Mouse (Mus musculus) adrenal gland, postnatal 36 days (tissue): ENCODE measurements around the gene S100a3. TPM values are rescaled to one million over a fixed set of nuclear protein-coding genes. Genes with fewer than 3 reads are reported as not detected.

Source experiments
- DNase-seq, 2 experiments: peaks; one replicate each; pipeline ENCODE4 v3.0.0; 2021; ENCODE audit warnings: mixed read lengths in 1 of 2
- total RNA-seq, 2 experiments: library from RNA; stranded (reverse); gene quantifications; 2 replicates each; pipeline ENCODE4 v1.2.3; 2021

S100a3 gene
- total RNA-seq, 2 experiments from 2014 or later = 0.46 TPM; not detected in 1

GRCm38 (mm10) chr3:90627366-90627765, 67.0 kb downstream of the S100a3 start:
- no peak for DNase-seq

- no peak for DNase-seq
Observed at GRCm38 (mm10) chr3:90627807-90628206, 67.4 kb downstream of the S100a3 start.

- no peak for DNase-seq
Observed at GRCm38 (mm10) chr3:90629298-90629697, 68.9 kb downstream of the S100a3 start.

- DNase-seq = no peak
Observed at GRCm38 (mm10) chr3:90631984-90632383, 71.6 kb downstream of the S100a3 start.

- DNase-seq = no peak
Observed at GRCm38 (mm10) chr3:90638511-90639275, 78.3 kb downstream of the S100a3 start.

GRCm38 (mm10) chr3:90639511-90640154, 79.3 kb downstream of the S100a3 start:
- DNase-seq = peak in 1 of 2 experiments; percentile 22

- DNase-seq = no peak
Observed at GRCm38 (mm10) chr3:90640981-90641380, 80.6 kb downstream of the S100a3 start.

- peak; percentile 65 to 73 for DNase-seq
Observed at GRCm38 (mm10) chr3:90644220-90644619, 83.8 kb downstream of the S100a3 start.

GRCm38 (mm10) chr3:90647291-90647690, 86.9 kb downstream of the S100a3 start:
- DNase-seq = no peak

GRCm38 (mm10) chr3:90648981-90649380, 88.6 kb downstream of the S100a3 start:
- no peak for DNase-seq

GRCm38 (mm10) chr3:90649832-90650231, 89.5 kb downstream of the S100a3 start:
- DNase-seq = no peak

Other genes starting within 250 kb of the S100a3 start
- 100 to 1,000 TPM; 132 to 156 TPM for gene Slc27a3, start 170.6 kb upstream of the S100a3 start, total RNA-seq
- 10 to 100 TPM; 79.4 to 89.6 TPM for gene Ints3, start 127.0 kb upstream of the S100a3 start, total RNA-seq
- 100 to 1,000 TPM; 203 to 287 TPM for gene Npr1, start 94.7 kb upstream of the S100a3 start, total RNA-seq
- 10 to 100 TPM; 56.9 to 63.7 TPM for gene Ilf2, start 84.5 kb upstream of the S100a3 start, total RNA-seq
- 10 to 100 TPM; 53.3 to 79.3 TPM for gene Snapin, start 69.5 kb upstream of the S100a3 start, total RNA-seq
- 100 to 1,000 TPM; 115 to 125 TPM for gene Chtop, start 51.1 kb upstream of the S100a3 start, total RNA-seq
- 100 to 1,000 TPM; 142 to 154 TPM for gene S100a1, start 46.2 kb upstream of the S100a3 start, total RNA-seq
- 10 to 100 TPM; 33.4 to 38.2 TPM for gene S100a13, start 46.1 kb upstream of the S100a3 start, total RNA-seq
- under 1 TPM in 1 of 2 experiments, not detected in 1; 0.53 TPM for gene S100a14, start 33.7 kb upstream of the S100a3 start, total RNA-seq
- gene S100a16, start 23.3 kb upstream of the S100a3 start, total RNA-seq = 10 to 100 TPM; 53.5 to 61.2 TPM
- not detected for gene S100a2, start 29.7 kb downstream of the S100a3 start, total RNA-seq
- not detected for gene Gm42674, start 41.3 kb downstream of the S100a3 start, total RNA-seq
- gene S100a4, start 43.2 kb downstream of the S100a3 start, total RNA-seq = 10 to 100 TPM in 1 of 2 experiments, 1 to 10 TPM in 1; 9.0 to 11.5 TPM
- gene S100a5, start 47.9 kb downstream of the S100a3 start, total RNA-seq = not detected
- gene S100a6, start 52.3 kb downstream of the S100a3 start, total RNA-seq = 10 to 100 TPM; 42.5 to 68.0 TPM
- gene S100a7a, start 93.4 kb downstream of the S100a3 start, total RNA-seq = under 1 TPM in 1 of 2 experiments, not detected in 1; 0.33 TPM
- 1 to 10 TPM in 1 of 2 experiments, not detected in 1; 2.2 TPM for gene S100a8, start 108.4 kb downstream of the S100a3 start, total RNA-seq
- 1 to 10 TPM in 1 of 2 experiments, not detected in 1; 1.8 TPM for gene S100a9, start 135.1 kb downstream of the S100a3 start, total RNA-seq
- gene Pglyrp4, start 166.3 kb downstream of the S100a3 start, total RNA-seq = not detected
- not detected for gene Gm5849, start 217.3 kb downstream of the S100a3 start, total RNA-seq